Mouse (Mus musculus): ENCODE measurements at regions not wholly inside any gene's neighbourhood (a gene's known extent, or its start where the extent isn't known, plus 50 kb on each side); places are given as distances from the start of the nearest gene placed in this dataset.

DNA sequence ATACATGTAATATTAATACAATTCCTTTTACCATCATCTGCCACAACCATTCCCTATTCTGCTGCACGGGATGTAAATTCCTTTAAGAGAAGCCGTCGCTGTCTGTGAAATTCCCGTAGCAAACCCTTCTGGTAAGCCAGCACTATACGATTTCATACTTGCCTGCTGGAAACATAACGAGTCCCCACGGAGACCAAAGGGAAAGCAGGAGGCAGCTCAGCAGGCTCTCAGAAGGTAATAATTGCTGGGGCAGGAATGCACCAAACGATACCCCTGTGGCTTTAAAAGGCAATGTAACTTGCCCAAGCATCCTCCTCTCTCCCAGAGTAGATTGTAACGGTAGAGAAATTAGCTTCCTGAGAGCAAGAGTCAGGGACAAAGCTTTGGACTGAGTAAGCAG lies 114.0 kb upstream of the Hes1 start:
- H3K27ac ChIP-seq (replicated peaks) = peak overlapping the region; percentile 78
- H3K9ac ChIP-seq = no peak overlapping the region
- no peaks in the 10 kb centered on the region for H3K36me3 ChIP-seq
- peaks cover 39% of the 10 kb centered on the region for H3K4me1 ChIP-seq (replicated peaks)
- H3K27me3 ChIP-seq = 0 out of 2 replicates have a peak, but pooled peaks cover 5% of the 10 kb centered on the region
- 8% methylated on average over 9 of the region's 9 CpGs for WGBS
- peak; percentile 62 for ATAC-seq (ENCODE audit: low read depth)
- H3K9me3 ChIP-seq = no peaks in the 10 kb centered on the region
- H3K4me2 ChIP-seq = peak overlapping the region; percentile 9; the same call in 1 of the 2 replicates
- no peak overlapping the region for H3K4me3 ChIP-seq

DNA sequence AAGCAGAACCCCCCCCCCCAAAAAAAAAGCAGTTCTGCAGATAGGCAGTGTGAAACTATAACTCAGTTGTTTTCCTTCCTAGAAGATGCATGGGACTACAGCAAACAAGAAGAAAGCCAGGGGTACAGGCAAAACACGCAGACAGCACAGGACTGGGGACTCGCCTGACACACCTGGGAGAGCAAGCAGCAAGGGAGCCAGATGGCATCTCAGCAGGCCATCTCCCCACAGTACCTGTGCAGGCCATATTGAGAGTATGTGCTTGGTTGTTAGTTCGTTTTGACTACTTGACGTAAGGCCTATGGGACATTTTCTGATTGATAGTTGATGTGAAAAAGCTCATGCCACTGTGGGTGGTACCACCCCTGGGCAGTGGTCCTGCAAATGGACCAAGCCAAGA lies 113.4 kb upstream of the Hes1 start:
- 74% methylated on average over 4 of the region's 4 CpGs for WGBS
- no peaks in the 10 kb centered on the region for H3K9me3 ChIP-seq
- 0 out of 2 replicates have a peak, but pooled peaks cover 3% of the 10 kb centered on the region for H3K27me3 ChIP-seq
- no peaks in the 10 kb centered on the region for H3K36me3 ChIP-seq
- no peak overlapping the region for H3K4me2 ChIP-seq
- H3K27ac ChIP-seq (replicated peaks) = peak overlapping the region; percentile 78
- no peak overlapping the region for H3K9ac ChIP-seq
- H3K4me1 ChIP-seq (replicated peaks) = peaks cover 33% of the 10 kb centered on the region
- ATAC-seq (ENCODE audit: low read depth) = no peak
- H3K4me3 ChIP-seq = no peak overlapping the region

GRCm38 (mm10) chr16:29954700-29955099 lies 109.5 kb upstream of the Hes1 start:
- H3K4me2 ChIP-seq = no peak overlapping the region
- no peak overlapping the region for H3K4me3 ChIP-seq
- H3K4me1 ChIP-seq (replicated peaks) = peaks cover 19% of the 10 kb centered on the region
- 90% methylated on average over 10 of the region's 10 CpGs for WGBS
- H3K9me3 ChIP-seq = no peaks in the 10 kb centered on the region
- H3K36me3 ChIP-seq = no peaks in the 10 kb centered on the region
- ATAC-seq (ENCODE audit: low read depth) = no peak
- H3K9ac ChIP-seq = no peak overlapping the region
- H3K27me3 ChIP-seq = 0 out of 2 replicates have a peak, but pooled peaks cover 3% of the 10 kb centered on the region
- H3K27ac ChIP-seq (replicated peaks) = no peak overlapping the region

- Histone ChIP-seq H3K36me3 (no peaks in the 10 kb centered on the region), H3K9ac (no peak overlapping the region), H3K27me3 (0 out of 2 replicates have a peak, but pooled peaks cover 3% of the 10 kb centered on the region), H3K4me1 (replicated peaks) (no peaks in the 10 kb centered on the region; the same call in 1 of the 2 replicates), H3K27ac (replicated peaks) (no peak overlapping the region), H3K9me3 (no peaks in the 10 kb centered on the region), H3K4me3 (no peak overlapping the region), H3K4me2 (no peak overlapping the region)
- ATAC-seq (ENCODE audit: low read depth) = no peak
- WGBS = 64% methylated on average over 7 of the region's 7 CpGs
These were observed 107.3 kb upstream of the Hes1 start for GRCm38 (mm10) chr16:29956904-29957303.

- H3K27ac ChIP-seq (replicated peaks) = no peak overlapping the region
- no peaks in the 10 kb centered on the region; the same call in 1 of the 2 replicates for H3K4me1 ChIP-seq (replicated peaks)
- no peak overlapping the region for H3K9ac ChIP-seq
- no peaks in the 10 kb centered on the region for H3K27me3 ChIP-seq
- H3K4me2 ChIP-seq = no peak overlapping the region
- ATAC-seq (ENCODE audit: low read depth) = no peak
- no peak overlapping the region for H3K4me3 ChIP-seq
- peaks cover 5% of the 10 kb centered on the region; the same call in 1 of the 2 replicates for H3K9me3 ChIP-seq
- no peaks in the 10 kb centered on the region for H3K36me3 ChIP-seq
- WGBS = 79% methylated on average over 12 of the region's 12 CpGs
These were observed 104.1 kb upstream of the Hes1 start for GRCm38 (mm10) chr16:29959939-29960637.

DNA sequence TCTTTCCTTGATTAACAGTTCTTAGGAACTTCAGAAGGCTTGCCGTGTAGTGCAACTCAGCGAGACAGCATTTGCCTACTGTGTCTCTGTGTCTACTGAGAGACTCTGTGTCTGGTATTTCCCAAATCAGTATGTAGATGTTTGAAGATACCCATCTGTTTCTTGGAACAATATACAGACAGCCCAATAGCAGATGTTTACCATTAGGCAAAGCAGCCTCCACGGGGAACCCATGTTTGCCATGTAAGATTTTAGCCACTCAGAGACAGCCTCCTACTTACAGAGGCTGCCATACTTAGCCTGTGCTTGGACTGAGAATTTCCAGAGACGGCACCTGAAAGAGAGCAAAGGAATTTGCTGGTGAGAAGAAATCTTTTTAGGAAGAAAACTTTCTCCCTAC lies 100.9 kb upstream of the Hes1 start:
- Histone ChIP-seq H3K36me3 (no peaks in the 10 kb centered on the region), H3K4me2 (no peak overlapping the region), H3K4me1 (replicated peaks) (peaks cover 3% of the 10 kb centered on the region; the same call in 1 of the 2 replicates), H3K9ac (no peak overlapping the region), H3K4me3 (no peak overlapping the region), H3K27ac (replicated peaks) (no peak overlapping the region), H3K27me3 (no peaks in the 10 kb centered on the region), H3K9me3 (peaks cover 5% of the 10 kb centered on the region; the same call in 1 of the 2 replicates)
- WGBS = 82% methylated on average over 4 of the region's 4 CpGs
- ATAC-seq (ENCODE audit: low read depth) = no peak

- H3K9me3 ChIP-seq = peaks cover 5% of the 10 kb centered on the region; the same call in 1 of the 2 replicates
- H3K27me3 ChIP-seq = no peaks in the 10 kb centered on the region
- 94% methylated on average over 8 of the region's 8 CpGs for WGBS
- no peak overlapping the region for H3K4me3 ChIP-seq
- no peaks in the 10 kb centered on the region for H3K36me3 ChIP-seq
- H3K4me1 ChIP-seq (replicated peaks) = peaks cover 3% of the 10 kb centered on the region; the same call in 1 of the 2 replicates
- no peak overlapping the region for H3K9ac ChIP-seq
- no peak overlapping the region for H3K27ac ChIP-seq (replicated peaks)
- no peak for ATAC-seq (ENCODE audit: low read depth)
- H3K4me2 ChIP-seq = no peak overlapping the region
These were observed 99.6 kb upstream of the Hes1 start for GRCm38 (mm10) chr16:29964563-29964962.

DNA sequence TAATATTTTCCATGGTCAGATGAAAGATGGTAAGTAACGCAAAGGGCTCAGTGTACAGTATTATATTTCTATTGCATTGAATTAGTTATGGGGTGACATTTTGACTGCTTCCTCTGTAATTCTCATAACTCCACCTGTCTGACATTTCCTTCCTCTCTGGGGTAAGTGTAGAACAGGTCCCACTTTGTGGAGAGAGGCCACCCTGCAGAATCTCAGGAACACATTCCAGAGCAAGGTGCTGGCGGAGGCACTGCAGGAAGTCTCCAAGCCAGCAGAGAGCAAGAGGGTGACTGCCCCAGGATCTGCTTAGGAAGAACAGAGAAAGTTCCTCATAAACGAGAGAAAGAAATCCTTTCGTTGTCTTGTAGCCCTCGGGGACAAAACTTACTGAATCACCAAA lies 95.4 kb upstream of the Hes1 start:
- H3K9me3 ChIP-seq = peaks cover 5% of the 10 kb centered on the region; the same call in 1 of the 2 replicates
- no peak overlapping the region for H3K9ac ChIP-seq
- no peak overlapping the region for H3K27ac ChIP-seq (replicated peaks)
- H3K4me2 ChIP-seq = no peak overlapping the region
- H3K36me3 ChIP-seq = no peaks in the 10 kb centered on the region
- WGBS = 66% methylated on average over 5 of the region's 5 CpGs
- no peaks in the 10 kb centered on the region for H3K27me3 ChIP-seq
- H3K4me1 ChIP-seq (replicated peaks) = peaks cover 9% of the 10 kb centered on the region
- H3K4me3 ChIP-seq = no peak overlapping the region
- ATAC-seq (ENCODE audit: low read depth) = no peak

GRCm38 (mm10) chr16:29972741-29973141 lies 91.4 kb upstream of the Hes1 start:
- ATAC-seq (ENCODE audit: low read depth) = no peak
- no peak overlapping the region for H3K9ac ChIP-seq
- H3K36me3 ChIP-seq = no peaks in the 10 kb centered on the region
- H3K9me3 ChIP-seq = no peaks in the 10 kb centered on the region
- H3K27me3 ChIP-seq = no peaks in the 10 kb centered on the region
- no peak overlapping the region for H3K4me2 ChIP-seq
- H3K27ac ChIP-seq (replicated peaks) = no peak overlapping the region
- 71% methylated on average over 1 of the region's 1 CpGs for WGBS
- peaks cover 8% of the 10 kb centered on the region for H3K4me1 ChIP-seq (replicated peaks)
- no peak overlapping the region for H3K4me3 ChIP-seq

DNA sequence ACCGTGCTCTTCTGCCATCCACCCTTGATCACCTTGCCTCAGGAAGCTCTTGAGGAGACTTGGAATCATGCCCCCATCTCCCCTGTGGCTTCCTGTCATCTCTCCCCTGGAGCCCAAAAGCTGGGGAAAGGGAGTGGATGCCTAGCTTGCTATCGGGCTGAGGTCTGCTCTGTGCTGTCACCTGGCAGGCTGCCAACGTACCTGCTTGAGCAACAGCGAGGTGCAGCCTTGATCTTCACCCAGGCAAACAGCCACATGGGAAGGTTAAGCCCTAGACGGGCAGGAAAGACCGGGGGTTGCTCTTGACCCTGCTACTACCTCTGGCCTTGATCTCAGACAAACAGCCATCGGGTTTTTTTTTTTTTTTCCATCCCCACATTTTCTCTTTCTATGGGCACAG lies 90.9 kb upstream of the Hes1 start:
- H3K4me1 ChIP-seq (replicated peaks) = peaks cover 6% of the 10 kb centered on the region; the same call in 1 of the 2 replicates
- 0 out of 2 replicates have a peak, but pooled peaks cover 4% of the 10 kb centered on the region for H3K27me3 ChIP-seq
- no peaks in the 10 kb centered on the region for H3K9me3 ChIP-seq
- no peak overlapping the region for H3K27ac ChIP-seq (replicated peaks)
- H3K4me2 ChIP-seq = no peak overlapping the region
- H3K4me3 ChIP-seq = no peak overlapping the region
- ATAC-seq (ENCODE audit: low read depth) = no peak
- 63% methylated on average over 7 of the region's 7 CpGs for WGBS
- H3K36me3 ChIP-seq = no peaks in the 10 kb centered on the region
- no peak overlapping the region for H3K9ac ChIP-seq

- no peak for ATAC-seq (ENCODE audit: low read depth)
- H3K9me3 ChIP-seq = no peaks in the 10 kb centered on the region
- 79% methylated on average over 3 of the region's 3 CpGs for WGBS
- 0 out of 2 replicates have a peak, but pooled peaks cover 8% of the 10 kb centered on the region for H3K27me3 ChIP-seq
- no peaks in the 10 kb centered on the region for H3K36me3 ChIP-seq
- peaks cover 6% of the 10 kb centered on the region; the same call in 1 of the 2 replicates for H3K4me1 ChIP-seq (replicated peaks)
- no peak overlapping the region for H3K27ac ChIP-seq (replicated peaks)
- no peak overlapping the region for H3K4me2 ChIP-seq
- H3K9ac ChIP-seq = no peak overlapping the region
- no peak overlapping the region for H3K4me3 ChIP-seq
These were observed 88.4 kb upstream of the Hes1 start for GRCm38 (mm10) chr16:29975800-29976199.

DNA sequence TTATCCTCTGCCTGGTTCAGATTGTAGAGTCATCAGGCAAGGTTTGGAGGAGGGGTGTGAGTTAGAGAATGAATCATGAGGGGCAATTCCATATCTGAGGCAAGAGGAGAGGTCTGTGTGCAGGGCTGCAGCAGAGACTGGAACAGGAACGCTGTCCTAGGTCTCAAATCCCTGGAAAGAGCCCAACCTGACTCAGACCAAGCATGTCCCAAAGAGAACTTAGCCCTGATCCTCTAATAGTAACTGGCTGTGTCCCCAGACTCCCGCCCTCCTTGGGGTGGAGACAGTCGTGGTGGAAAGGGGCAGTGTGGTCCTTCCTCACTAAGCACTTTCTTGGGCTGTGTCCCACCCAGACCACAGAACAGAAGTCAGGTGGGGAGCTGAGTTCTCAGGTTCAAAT lies 87.2 kb upstream of the Hes1 start:
- Histone ChIP-seq H3K4me1 (replicated peaks) (peaks cover 6% of the 10 kb centered on the region; the same call in 1 of the 2 replicates), H3K9ac (no peak overlapping the region), H3K4me2 (no peak overlapping the region), H3K36me3 (no peaks in the 10 kb centered on the region), H3K4me3 (no peak overlapping the region), H3K27ac (replicated peaks) (no peak overlapping the region), H3K27me3 (0 out of 2 replicates have a peak, but pooled peaks cover 8% of the 10 kb centered on the region), H3K9me3 (no peaks in the 10 kb centered on the region)
- WGBS = 71% methylated on average over 3 of the region's 3 CpGs
- ATAC-seq (ENCODE audit: low read depth) = no peak
